Mouse (Mus musculus) lung, postnatal 0 days (tissue): ENCODE measurements around the gene Ddx49.

Experiments
- CTCF ChIP-seq: IDR thresholded peaks from 2 replicates; pipeline ENCODE4 v1.5.1; 2016; ENCODE audit warnings: antibody characterized with exemption, mild to moderate bottlenecking
- EP300 ChIP-seq: IDR thresholded peaks from 2 replicates; pipeline ENCODE4 v1.6.1; 2016; ENCODE audit warnings: antibody characterized with exemption, mild to moderate bottlenecking, control low read depth

GRCm38 (mm10) chr8:70343076-70343475 is 40.8 kb upstream of the Ddx49 start:
- TF ChIP-seq CTCF: no peak
- TF ChIP-seq EP300: no peak
